Mouse (Mus musculus) limb, embryonic 10.5 days (tissue): ENCODE measurements around the gene Stx12. TPM values are rescaled to one million over a fixed set of nuclear protein-coding genes. Genes with fewer than 3 reads are reported as not detected.

ENCODE experiments used
- DNase-seq: peaks from one replicate; pipeline ENCODE4 v3.0.0-alpha.2; 2017; ENCODE audit warnings: low spot score
- H3K27ac ChIP-seq: fragments of 300-500 bp; sonication (generic); 2 replicates; pipeline ENCODE4 v1.5.1; 2016; ENCODE audit warnings: mild to moderate bottlenecking
- H3K27me3 ChIP-seq: fragments of 300-500 bp; sonication (generic); 2 replicates; pipeline ENCODE4 v1.6.1; 2016; ENCODE audit warnings: low read depth, mild to moderate bottlenecking; ENCODE audit not compliant: poor library complexity, severe bottlenecking
- H3K36me3 ChIP-seq: fragments of 300-500 bp; sonication (generic); 2 replicates; pipeline ENCODE4 v1.6.1; 2016; ENCODE audit warnings: mild to moderate bottlenecking, moderate library complexity
- H3K4me1 ChIP-seq: fragments of 300-500 bp; sonication (generic); 2 replicates; pipeline ENCODE4 v1.6.1; 2016
- H3K4me3 ChIP-seq: fragments of 300-500 bp; sonication (generic); 2 replicates; pipeline ENCODE4 v1.5.1; 2016; ENCODE audit warnings: mild to moderate bottlenecking, moderate library complexity
- H3K9me3 ChIP-seq: fragments of 300-500 bp; sonication (generic); replicated peaks from 2 replicates; pipeline ENCODE4 v1.6.1; 2016; ENCODE audit warnings: mild to moderate bottlenecking
- WGBS: fragments of 180-500 bp; shearing (Covaris S2); methylation state at CpG from one replicate; pipeline ENCODE4 v1.1.7; 2016; 5-methylcytosine and 5-hydroxymethylcytosine counted together
- polyA plus RNA-seq: library from polyadenylated mRNA; unstranded; fragments of >200 nt; fragmentation: Nextera tagmentation; extraction: Ambion mirVana; gene quantifications from 2 replicates; pipeline ENCODE4 v1.2.1, GENCODE M21; 2016

Gene Stx12
- polyA plus RNA-seq, 1 experiment from 2014 or later: 52.9 TPM

DNA sequence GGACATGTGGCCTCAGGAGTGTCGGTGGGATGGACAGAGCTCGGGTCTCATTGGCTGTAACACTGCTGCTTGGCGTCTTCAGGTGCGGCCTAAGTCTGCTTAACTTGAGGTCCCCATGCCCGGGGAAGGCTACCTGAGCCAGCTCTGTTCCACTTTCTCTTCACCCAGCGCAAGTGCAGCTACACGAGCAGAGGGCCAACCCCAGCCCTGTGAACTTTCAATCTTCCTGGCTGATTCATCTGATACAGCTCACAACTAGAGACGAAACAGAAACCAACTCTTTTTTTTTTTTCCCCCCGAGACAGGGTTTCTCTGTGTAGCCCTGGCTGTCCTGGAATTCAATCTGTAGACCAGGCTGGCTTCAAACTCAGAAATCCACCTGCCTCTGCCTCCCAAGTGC, 13.9 kb upstream of the Stx12 start:
- no peaks in the 10 kb centered on the region for H3K4me1 ChIP-seq
- no peak for DNase-seq
- no peak overlapping the region for H3K4me3 ChIP-seq
- H3K9me3 ChIP-seq: no peaks in the 10 kb centered on the region
- WGBS: 88% methylated on average over 9 of the region's 9 CpGs
- no peak overlapping the region for H3K27ac ChIP-seq
- peaks cover 23% of the 10 kb centered on the region; the same call in 1 of the 2 replicates for H3K27me3 ChIP-seq
- peaks cover 26% of the 10 kb centered on the region for H3K36me3 ChIP-seq

DNA sequence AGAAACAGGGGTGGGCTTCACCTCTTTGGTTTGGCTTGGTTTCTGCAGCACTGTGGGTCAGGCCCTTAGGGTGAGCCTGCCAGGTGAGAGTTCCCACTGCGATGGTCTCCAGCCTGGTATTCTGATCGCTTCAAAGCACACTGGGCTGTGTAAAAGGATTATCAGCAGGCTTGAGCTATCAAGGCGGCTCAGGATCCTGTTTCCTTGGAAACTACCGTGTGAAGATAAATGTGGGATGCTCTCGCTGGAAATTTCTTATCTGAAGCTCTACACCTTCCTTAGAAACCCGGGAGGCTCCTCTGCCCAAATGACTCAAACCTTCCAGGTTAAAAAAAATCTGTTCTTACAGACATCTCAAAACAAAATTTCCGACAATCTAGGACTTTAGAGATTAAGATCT, 10.1 kb upstream of the Stx12 start:
- Histone ChIP-seq H3K36me3 (no peaks in the 10 kb centered on the region), H3K4me3 (no peak overlapping the region), H3K4me1 (no peaks in the 10 kb centered on the region), H3K27ac (no peak overlapping the region), H3K27me3 (peaks cover 23% of the 10 kb centered on the region; the same call in 1 of the 2 replicates), H3K9me3 (no peaks in the 10 kb centered on the region)
- DNase-seq: no peak
- WGBS: 20% methylated on average over 7 of the region's 7 CpGs

DNA sequence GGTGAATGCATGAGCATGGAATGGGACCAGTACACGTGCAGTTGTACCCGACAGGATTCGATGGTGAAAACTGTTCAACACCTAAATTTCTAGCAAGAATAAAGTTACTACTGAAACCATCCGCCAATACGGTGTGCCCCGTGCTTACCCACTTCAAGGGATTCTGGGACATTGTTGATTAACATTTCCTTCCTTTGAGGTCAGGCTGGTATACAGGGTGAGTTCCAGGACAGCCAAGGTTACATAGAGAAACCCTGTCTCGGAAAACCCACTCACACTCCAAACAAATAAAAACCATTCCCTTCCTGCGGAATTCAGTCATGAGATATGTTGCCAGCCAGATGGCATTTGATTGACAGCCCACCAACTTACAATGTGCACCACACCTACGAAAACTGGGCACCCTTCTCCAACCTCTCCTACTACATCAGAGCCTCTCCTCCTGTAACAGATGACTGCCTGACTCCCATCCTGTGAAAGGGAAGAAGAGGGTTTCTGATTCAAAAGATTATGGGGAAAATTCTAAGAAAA, 600 bp upstream of the Stx12 start:
- peak overlapping the region; percentile 92 for H3K27ac ChIP-seq
- H3K9me3 ChIP-seq: no peaks in the 10 kb centered on the region
- no peaks in the 10 kb centered on the region for H3K27me3 ChIP-seq
- H3K4me1 ChIP-seq: peaks cover 24% of the 10 kb centered on the region
- DNase-seq: no peak
- H3K36me3 ChIP-seq: peaks cover 16% of the 10 kb centered on the region
- WGBS: 19% methylated on average over 9 of the region's 9 CpGs
- H3K4me3 ChIP-seq: peak overlapping the region; percentile 81

DNA sequence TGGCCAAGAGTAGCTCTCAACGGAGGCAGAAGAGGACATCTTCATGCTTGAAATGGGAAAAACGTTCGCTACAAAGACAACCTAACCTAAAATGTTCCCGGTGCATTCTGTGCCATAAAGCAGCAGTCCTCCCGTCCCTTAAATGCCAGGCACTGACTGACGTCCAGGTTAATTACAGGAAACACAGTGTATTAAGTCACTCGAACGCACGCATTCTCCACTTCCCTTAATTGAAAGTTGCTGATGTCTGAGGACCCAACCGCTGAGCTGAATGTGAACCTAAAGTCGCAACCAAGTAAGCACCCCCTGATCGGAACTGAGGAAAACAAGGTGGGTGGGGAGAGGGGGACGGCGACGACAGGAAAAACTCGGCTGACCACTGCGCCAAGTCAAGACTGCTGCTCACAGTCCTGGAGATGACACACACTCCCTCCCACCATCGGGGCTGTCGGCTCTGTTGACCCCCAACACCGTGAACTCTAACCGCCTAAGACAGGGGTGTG, 697 bp downstream of the Stx12 start:
- H3K27ac ChIP-seq: peak overlapping the region; percentile 92
- H3K9me3 ChIP-seq: no peaks in the 10 kb centered on the region
- peaks cover 23% of the 10 kb centered on the region for H3K36me3 ChIP-seq
- peak overlapping the region; percentile 81 for H3K4me3 ChIP-seq
- no peaks in the 10 kb centered on the region for H3K27me3 ChIP-seq
- peaks cover 24% of the 10 kb centered on the region for H3K4me1 ChIP-seq
- 3% methylated on average over 21 of the region's 21 CpGs for WGBS
- peak; percentile 29 for DNase-seq

DNA sequence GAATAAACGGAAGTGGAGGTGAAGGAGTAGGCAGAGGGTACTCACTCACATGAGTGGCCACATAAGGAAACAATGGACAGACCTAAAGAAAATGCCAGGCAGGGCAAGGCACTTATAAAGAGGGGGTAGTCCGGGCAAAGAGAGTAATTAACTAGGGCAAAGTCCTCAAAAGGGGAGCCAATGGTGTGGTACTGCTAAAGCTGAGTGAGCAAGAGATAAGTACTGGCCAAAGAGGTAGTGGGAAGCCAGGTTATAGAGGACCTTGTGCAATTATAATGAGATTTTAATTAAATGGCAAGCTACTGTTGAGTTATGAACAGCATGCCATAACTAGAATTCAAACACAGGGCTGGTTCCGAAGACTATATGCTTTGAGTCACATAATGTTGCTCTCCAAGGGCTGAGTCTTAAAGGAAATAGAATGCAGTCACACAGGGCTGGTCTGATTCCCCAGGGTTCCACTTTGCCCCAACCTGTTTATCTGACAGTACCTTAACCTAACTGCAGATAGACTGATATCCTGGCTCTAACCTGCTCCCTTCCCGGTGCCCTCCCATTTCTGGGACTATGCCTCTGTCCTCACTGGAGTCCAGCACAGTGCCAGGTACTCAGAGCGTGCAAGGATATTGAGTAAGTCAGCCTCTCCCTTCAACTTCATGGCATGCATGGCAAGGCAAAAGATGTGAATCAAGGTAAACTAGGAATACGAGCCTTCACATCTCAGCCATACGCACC, 9.8 kb downstream of the Stx12 start:
- no peaks in the 10 kb centered on the region for H3K9me3 ChIP-seq
- no peak overlapping the region for H3K27ac ChIP-seq
- peaks cover 39% of the 10 kb centered on the region for H3K36me3 ChIP-seq
- H3K4me1 ChIP-seq: no peaks in the 10 kb centered on the region
- whole genome bisulfite sequencing: 92% methylated on average over 7 of the region's 7 CpGs
- DNase-seq: no peak
- no peak overlapping the region for H3K4me3 ChIP-seq
- no peaks in the 10 kb centered on the region for H3K27me3 ChIP-seq

DNA sequence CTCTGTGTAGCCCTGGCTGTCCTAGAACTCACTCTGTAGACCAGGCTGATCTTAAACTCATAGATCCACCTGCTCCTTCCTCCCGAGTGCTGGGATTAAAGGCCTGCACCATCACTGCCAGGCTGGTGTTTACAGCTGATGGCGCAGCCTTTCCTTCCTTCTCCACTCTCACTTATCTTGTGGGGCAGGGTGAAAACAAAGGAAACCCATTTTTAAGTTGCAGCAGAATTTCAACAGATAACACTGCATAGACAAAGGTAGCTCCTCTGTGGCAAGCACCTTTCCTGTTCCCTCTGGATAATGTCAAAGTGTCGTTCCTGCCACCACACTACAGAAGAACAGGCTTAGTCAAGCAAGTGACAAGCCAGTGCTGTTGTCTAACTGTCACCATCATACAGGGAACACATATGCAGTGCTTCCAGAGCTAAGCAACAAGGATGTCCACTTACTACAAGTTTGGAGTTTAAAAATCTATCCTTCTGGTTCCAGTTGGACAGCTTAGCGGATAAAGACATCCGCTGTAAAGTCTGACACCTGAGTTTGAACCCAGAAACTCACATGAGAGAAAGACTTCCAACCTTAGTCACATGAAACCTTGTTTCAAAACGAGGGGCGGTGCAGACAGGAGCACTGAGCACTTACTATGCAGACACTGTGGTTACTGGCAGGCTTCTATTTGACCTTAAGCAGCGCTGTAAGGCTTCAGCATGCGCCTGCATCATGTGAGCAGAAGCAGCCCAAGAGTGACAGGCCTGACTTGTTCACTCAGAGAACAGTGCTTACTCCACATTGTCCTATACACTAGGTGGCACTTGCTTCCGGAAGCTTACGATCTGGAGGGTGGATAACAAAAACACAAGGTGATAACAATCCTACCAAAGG, 10.6 kb downstream of the Stx12 start:
- no peak for DNase-seq
- Histone ChIP-seq H3K4me3 (no peak overlapping the region), H3K9me3 (no peaks in the 10 kb centered on the region), H3K27me3 (no peaks in the 10 kb centered on the region), H3K27ac (no peak overlapping the region), H3K4me1 (no peaks in the 10 kb centered on the region), H3K36me3 (peaks cover 43% of the 10 kb centered on the region)
- 89% methylated on average over 11 of the region's 11 CpGs for WGBS

DNA sequence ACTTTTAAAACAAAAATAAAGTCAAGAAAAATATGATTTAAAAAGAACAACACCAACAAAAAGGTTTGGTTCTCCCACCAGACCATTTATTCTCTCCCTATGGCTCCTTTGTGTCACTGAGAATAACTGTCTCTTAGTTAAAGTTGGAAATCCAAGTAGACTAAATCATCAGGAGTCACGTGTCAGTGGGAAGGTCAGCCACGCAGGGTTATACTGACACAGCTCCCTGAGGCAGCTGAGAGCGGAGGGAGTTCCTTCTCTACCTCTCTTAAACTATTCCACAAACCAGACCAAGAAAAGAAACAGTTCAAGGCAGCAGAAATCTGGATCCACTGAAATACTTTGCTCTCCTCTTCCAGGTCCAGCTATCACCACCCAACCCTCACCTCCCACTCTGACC, 13.2 kb downstream of the Stx12 start:
- no peaks in the 10 kb centered on the region for H3K27me3 ChIP-seq
- 92% methylated on average over 3 of the region's 3 CpGs for WGBS
- no peak overlapping the region for H3K4me3 ChIP-seq
- H3K27ac ChIP-seq: no peak overlapping the region
- H3K4me1 ChIP-seq: no peaks in the 10 kb centered on the region
- no peak for DNase-seq
- H3K36me3 ChIP-seq: peaks cover 66% of the 10 kb centered on the region
- no peaks in the 10 kb centered on the region for H3K9me3 ChIP-seq

DNA sequence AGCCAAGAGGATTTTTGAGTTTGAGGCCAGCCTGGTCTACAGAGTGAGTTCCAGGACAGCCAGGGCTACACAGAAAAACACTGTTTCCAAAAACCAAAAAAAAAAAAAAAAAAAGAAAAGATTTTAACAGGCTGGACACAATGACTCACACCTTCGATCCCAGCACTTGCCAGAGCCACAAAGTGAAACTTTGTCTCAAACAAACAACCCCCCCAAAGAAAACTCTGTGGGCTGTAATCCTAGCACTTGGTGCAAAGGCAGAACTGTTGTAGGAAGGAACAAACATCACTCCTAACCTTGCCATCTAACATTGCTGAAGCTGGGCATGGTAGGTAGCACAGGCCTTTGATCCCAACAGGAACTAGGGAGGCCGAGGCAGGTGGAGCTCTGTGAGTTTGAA, 19.5 kb downstream of the Stx12 start:
- no peak overlapping the region for H3K4me3 ChIP-seq
- 89% methylated on average over 2 of the region's 2 CpGs for WGBS
- no peak for DNase-seq
- H3K9me3 ChIP-seq: no peaks in the 10 kb centered on the region
- H3K36me3 ChIP-seq: peaks cover 90% of the 10 kb centered on the region
- H3K4me1 ChIP-seq: no peaks in the 10 kb centered on the region
- no peaks in the 10 kb centered on the region for H3K27me3 ChIP-seq
- H3K27ac ChIP-seq: no peak overlapping the region

DNA sequence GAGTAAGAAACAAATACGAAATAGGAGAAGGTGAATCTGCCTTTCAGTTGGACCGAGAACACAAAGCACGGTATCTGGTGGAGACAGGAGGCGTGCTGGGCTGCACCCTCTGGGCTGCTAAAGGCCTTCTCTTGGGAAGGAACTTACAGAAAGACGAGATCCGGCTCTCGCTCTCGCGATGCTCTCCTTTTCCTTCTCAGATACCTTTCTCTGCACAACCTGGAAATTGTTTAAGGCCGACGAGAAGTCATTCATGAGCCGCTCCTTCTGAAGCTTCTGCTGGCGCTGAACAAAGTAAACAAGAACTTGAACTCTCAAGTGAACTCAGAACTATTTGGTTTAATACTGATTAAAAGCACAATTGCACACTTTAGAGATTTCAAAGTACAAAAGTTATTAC, 21.3 kb downstream of the Stx12 start:
- Histone ChIP-seq H3K4me3 (no peak overlapping the region), H3K27me3 (no peaks in the 10 kb centered on the region), H3K9me3 (no peaks in the 10 kb centered on the region), H3K4me1 (no peaks in the 10 kb centered on the region), H3K36me3 (peaks cover 90% of the 10 kb centered on the region), H3K27ac (no peak overlapping the region)
- DNase-seq: no peak
- WGBS: 94% methylated on average over 13 of the region's 13 CpGs

DNA sequence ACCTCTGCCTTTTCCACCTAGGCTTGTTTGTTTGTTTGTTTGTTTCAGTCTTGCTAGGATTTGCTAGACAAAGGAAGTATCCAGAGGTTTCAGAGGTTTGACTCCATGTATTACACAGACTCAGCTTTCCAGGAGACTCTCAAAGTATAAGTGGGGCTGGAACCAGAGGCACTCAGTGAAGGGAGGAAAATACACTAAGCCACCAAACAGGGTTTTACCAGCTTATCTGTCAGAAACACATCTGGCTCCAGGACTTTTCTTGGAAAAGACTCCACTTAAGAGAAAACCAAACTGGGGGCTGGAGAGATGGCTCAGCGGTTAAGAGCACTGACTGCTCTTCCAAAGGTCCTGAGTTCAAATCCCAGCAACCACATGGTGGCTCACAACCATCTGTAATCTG, 23.4 kb downstream of the Stx12 start:
- 92% methylated on average over 1 of the region's 1 CpGs for WGBS

DNA sequence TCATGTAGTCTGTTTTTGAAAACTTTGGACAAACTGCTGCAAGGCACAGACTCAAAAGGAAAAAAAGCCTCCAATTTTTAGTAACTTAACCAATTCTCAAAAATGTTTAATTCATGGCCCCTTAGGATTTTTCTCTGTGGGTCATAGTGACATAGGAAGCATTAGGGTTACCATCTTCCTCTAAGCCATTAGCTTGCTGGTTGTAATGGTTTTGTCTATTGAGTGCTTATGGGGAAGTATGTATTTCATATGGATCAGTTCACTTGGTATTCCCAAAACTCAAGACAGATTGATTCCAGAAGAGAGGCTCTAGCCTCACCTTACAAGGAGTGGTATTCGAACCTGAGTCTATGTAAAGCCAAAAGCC, 40.6 kb downstream of the Stx12 start:
- WGBS: 82% methylated on average over 1 of the region's 1 CpGs
- Histone ChIP-seq H3K9me3 (no peaks in the 10 kb centered on the region), H3K27me3 (no peaks in the 10 kb centered on the region), H3K4me1 (peaks cover 21% of the 10 kb centered on the region), H3K27ac (peak overlapping the region; percentile 90), H3K36me3 (peaks cover 27% of the 10 kb centered on the region), H3K4me3 (peak overlapping the region; percentile 81)
- no peak for DNase-seq

More for the DNA sequence above, 23.4 kb downstream of the Stx12 start:
- Histone ChIP-seq H3K4me3 (no peak overlapping the region), H3K4me1 (no peaks in the 10 kb centered on the region), H3K9me3 (no peaks in the 10 kb centered on the region), H3K27ac (no peak overlapping the region), H3K27me3 (no peaks in the 10 kb centered on the region), H3K36me3 (peaks cover 90% of the 10 kb centered on the region)
- DNase-seq: no peak

DNA sequence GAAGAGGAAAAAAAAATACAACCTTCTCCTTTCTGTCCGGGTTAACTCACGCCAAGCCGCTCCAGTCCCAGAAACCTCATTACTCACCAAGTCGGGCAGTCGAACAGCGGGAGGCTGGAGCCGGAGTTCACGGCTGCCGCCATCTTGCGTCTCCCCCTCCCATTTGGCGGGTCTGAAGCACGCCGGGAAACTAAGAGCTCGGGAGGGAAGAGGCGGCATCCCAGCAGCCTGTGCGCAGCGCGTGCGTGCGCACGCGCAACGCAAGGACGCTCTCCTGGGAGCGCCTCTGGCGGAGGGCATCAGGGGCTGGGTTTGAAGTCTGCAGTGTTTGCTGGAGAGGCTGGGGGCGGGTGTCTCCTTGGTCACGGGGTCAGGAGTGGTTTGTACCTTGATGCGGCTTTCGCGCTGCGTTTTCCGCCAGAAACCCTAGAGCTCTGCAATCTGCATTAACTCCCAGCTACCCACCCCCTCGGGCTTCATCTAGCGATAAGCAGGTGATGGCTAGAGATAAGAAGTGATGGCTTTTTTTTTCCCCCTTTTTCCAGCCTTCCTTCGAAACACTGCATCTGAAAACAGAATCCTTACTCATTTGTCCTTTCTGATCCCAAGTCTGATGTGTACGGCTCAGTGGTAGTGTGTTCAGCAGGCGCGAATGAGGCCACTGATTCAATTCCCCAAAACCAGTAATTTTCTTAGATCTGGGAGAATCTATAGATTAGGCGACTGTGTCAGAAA, 41.2 kb downstream of the Stx12 start, which contains the start of gene Ppp1r8:
Ppp1r8 (minus strand) TSS at position 200 of the 735 bp plus-strand sequence.
- peak; percentile 88 for DNase-seq
- 2% methylated on average over 40 of the region's 40 CpGs for WGBS

More for the DNA sequence above, 41.2 kb downstream of the Stx12 start, which contains the start of gene Ppp1r8:
- no peaks in the 10 kb centered on the region for H3K9me3 ChIP-seq
- peaks cover 32% of the 10 kb centered on the region for H3K36me3 ChIP-seq
- peak within 1 kb of the TSS; percentile 81 for H3K4me3 ChIP-seq
- peaks cover 21% of the 10 kb centered on the region for H3K4me1 ChIP-seq
- H3K27me3 ChIP-seq: no peaks in the 10 kb centered on the region
- peak within 1 kb of the TSS; percentile 90 for H3K27ac ChIP-seq
